Mouse (Mus musculus) limb, embryonic 11.5 days (tissue): ENCODE results near the gene Opn1sw. TPM values are rescaled to one million over a fixed set of nuclear protein-coding genes. Genes with fewer than 3 reads are reported as not detected.
"Not testable (repeated sequence)": the region's sequence is repeated elsewhere in the genome, so short reads cannot be mapped to it uniquely, and the experiment has no call there.

Source experiments
- ATAC-seq: fragments of 200-750 bp; cut with Nextera tagmentation; 2 replicates; pipeline ENCODE4 v1.8.0; 2017; ENCODE audit warnings: low read depth; ENCODE audit not compliant: insufficient number of reproducible peaks, low FRiP score, low TSS enrichment
- DNase-seq: peaks from one replicate; pipeline ENCODE4 v3.0.0-alpha.2; 2015; ENCODE audit warnings: low spot score
- H3K27ac ChIP-seq: fragments of 300-500 bp; sonication (generic); replicated peaks from 2 replicates; pipeline ENCODE4 v1.5.1; 2014; ENCODE audit warnings: low read depth, mild to moderate bottlenecking, low read length
- H3K27me3 ChIP-seq: fragments of 300-500 bp; sonication (generic); 2 replicates; pipeline ENCODE4 v1.6.1; 2014; ENCODE audit warnings: mild to moderate bottlenecking, low read length, mixed read lengths; ENCODE audit not compliant: control insufficient read depth, insufficient read depth
- H3K36me3 ChIP-seq: fragments of 300-500 bp; sonication (generic); 2 replicates; pipeline ENCODE4 v1.6.1; 2014; ENCODE audit warnings: mild to moderate bottlenecking, low read length, moderate library complexity, mixed read lengths; ENCODE audit not compliant: control insufficient read depth, insufficient read depth
- H3K4me1 ChIP-seq: fragments of 300-500 bp; sonication (generic); 2 replicates; pipeline ENCODE4 v1.6.1; 2014; ENCODE audit warnings: low read length, mixed read lengths; ENCODE audit not compliant: control insufficient read depth, insufficient read depth
- H3K4me2 ChIP-seq: fragments of 300-500 bp; sonication (generic); 2 replicates; pipeline ENCODE4 v1.6.1; 2014; ENCODE audit warnings: low read depth, mild to moderate bottlenecking, moderate library complexity; ENCODE audit not compliant: severe bottlenecking
- H3K4me3 ChIP-seq: fragments of 300-500 bp; sonication (generic); 2 replicates; pipeline ENCODE4 v1.5.1; 2014; ENCODE audit warnings: low read depth, low read length
- H3K9ac ChIP-seq: fragments of 300-500 bp; sonication (generic); 2 replicates; pipeline ENCODE4 v1.6.1; 2014; ENCODE audit warnings: mild to moderate bottlenecking, low read length
- H3K9me3 ChIP-seq: fragments of 300-500 bp; sonication (generic); 2 replicates; pipeline ENCODE4 v1.6.1; 2016; ENCODE audit warnings: low read length; ENCODE audit not compliant: control insufficient read depth
- WGBS: fragments of 180-500 bp; shearing (Covaris S2); extraction: QIAGEN DNeasy Blood & Tissue Kit; methylation state at CpG from one replicate; pipeline ENCODE4 v1.1.7; 2014; 5-methylcytosine and 5-hydroxymethylcytosine counted together
- polyA plus RNA-seq: library from polyadenylated mRNA; unstranded; fragments of >200 nt; fragmentation: Nextera tagmentation; extraction: Ambion mirVana; gene quantifications from 2 replicates; pipeline ENCODE4 v1.2.1, GENCODE M21; 2014

The Opn1sw gene
- polyA plus RNA-seq, 1 experiment from 2014 or later, result 0.24 TPM

DNA sequence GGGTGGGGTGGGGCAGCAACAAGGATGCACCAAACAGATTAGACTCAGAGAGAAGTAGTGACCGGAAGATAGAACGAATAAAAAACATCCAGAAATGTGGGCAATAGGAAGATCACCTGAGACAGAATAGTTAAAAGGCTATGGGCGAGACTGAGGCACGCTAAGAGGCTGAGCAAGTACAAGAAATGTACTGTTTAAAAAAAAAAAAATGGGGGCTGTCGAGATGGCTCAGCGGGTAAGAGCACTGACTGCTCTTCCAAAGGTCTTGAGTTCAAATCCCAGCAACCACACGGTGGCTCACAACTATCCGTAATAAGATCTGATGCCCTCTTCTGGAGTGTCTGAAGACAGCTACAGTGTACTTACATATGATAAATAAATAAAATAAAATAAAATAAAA lies 3.0 kb upstream of the Opn1sw start:
- ATAC-seq, H3K27ac ChIP-seq, H3K27me3 ChIP-seq, H3K9ac ChIP-seq, DNase-seq, H3K4me2 ChIP-seq, H3K36me3 ChIP-seq, H3K9me3 ChIP-seq, H3K4me3 ChIP-seq: not testable (repeated sequence)
- H3K4me1 ChIP-seq, result peaks cover 11% of the 10 kb centered on the region
- WGBS, result 73% methylated on average over 8 of the region's 8 CpGs

DNA sequence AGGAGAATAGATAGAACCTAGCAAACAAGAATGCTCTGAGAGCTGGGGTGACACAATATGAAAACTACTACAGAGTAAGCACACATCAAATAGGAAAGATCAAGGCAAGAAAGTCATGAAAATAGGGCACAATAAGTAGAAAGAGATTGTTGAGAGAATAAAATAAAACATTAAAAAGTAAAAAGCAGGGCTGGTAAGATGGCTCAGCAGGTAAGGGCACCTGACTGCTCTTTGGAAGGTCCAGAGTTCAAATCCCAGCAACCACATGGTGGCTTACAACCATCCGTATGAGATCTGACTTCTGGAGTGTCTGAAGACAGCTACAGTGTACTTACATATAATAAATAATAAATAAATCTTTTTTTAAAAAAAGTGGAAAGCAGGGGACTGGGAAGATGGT lies 2.2 kb upstream of the Opn1sw start:
- not testable (repeated sequence) for H3K9me3 ChIP-seq, ATAC-seq, H3K4me3 ChIP-seq, H3K27me3 ChIP-seq, H3K9ac ChIP-seq, H3K27ac ChIP-seq, DNase-seq, H3K36me3 ChIP-seq, H3K4me2 ChIP-seq
- 89% methylated on average over 1 of the region's 1 CpGs for WGBS
- H3K4me1 ChIP-seq, result peaks cover 14% of the 10 kb centered on the region

DNA sequence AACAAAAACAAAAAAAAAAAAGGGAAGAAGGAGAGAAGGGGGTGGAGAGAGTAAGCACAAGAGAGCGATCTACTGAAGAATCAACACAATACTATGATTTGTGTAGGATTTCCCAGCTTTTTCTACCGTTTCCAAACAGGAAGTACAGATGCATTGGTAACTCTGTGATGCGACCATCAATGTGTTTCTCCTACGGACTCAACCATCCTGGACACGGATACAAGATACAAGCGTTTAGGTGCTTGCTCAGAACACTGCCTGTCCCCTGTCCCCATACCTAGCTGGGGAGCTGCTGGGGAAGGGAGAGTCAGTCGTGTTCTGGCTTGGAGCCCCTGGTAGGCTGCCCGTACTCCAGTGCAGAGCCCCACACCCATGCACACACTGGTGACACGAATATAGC lies 1.2 kb upstream of the Opn1sw start:
- Histone ChIP-seq H3K4me2 (no peak overlapping the region), H3K36me3 (no peaks in the 10 kb centered on the region), H3K9ac (no peak overlapping the region), H3K4me3 (no peak overlapping the region), H3K27me3 (no peaks in the 10 kb centered on the region), H3K27ac (no peak overlapping the region), H3K9me3 (no peaks in the 10 kb centered on the region), H3K4me1 (peaks cover 14% of the 10 kb centered on the region)
- no peak for DNase-seq
- ATAC-seq, result no peak
- 57% methylated on average over 9 of the region's 9 CpGs for WGBS

DNA sequence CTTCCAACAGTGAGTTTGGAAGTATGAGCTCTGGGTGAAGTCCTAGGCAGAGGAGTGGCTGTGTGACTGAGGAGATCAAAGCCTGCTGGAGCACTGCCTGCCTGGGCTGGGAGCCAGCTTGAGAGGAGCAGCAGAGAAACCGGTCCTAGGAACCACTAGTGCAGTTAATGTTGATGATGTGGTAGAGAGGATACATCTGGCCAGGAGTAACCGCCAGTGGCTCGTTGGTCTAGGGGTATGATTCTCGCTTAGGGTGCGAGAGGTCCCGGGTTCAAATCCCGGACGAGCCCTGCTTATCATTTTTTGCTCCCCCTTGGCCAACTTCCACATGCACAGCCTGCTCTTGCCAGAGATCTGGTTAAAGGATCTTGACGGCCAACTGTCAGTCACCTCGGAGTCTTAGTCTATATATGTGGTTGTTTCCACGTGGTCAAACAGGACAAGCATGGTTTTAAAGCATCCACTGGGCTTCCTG lies 375 bp upstream of the Opn1sw start:
- Histone ChIP-seq H3K36me3 (no peaks in the 10 kb centered on the region), H3K27me3 (no peaks in the 10 kb centered on the region), H3K9ac (no peak overlapping the region), H3K27ac (no peak overlapping the region), H3K4me2 (peak overlapping the region; percentile 47), H3K4me1 (peaks cover 14% of the 10 kb centered on the region), H3K4me3 (peak overlapping the region; percentile 26), H3K9me3 (no peaks in the 10 kb centered on the region)
- DNase-seq, result peak; percentile 76
- ATAC-seq, result peak; percentile 48; the same call in 1 of the 2 replicates
- WGBS, result 12% methylated on average over 11 of the region's 11 CpGs

DNA sequence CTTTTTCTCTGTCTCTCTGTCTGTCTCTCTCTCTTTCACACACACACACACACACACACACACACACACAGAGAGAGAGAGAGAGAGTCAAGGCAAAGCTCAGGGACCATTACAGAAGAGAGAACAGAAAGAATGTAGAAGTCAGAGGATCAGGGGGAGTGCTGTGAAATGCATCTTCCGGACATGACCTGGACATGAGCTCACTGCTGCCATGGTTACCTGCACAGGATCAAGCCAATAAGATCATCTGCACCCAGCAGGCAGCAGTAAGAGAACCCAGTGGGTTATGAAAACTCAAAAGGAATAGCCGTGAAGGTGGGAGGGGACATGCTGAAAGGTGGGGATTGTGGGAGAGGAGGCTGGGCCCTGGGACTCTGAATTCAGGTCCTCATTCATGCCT lies 5.8 kb downstream of the Opn1sw start:
- Histone ChIP-seq H3K27ac (no peak overlapping the region), H3K4me1 (peaks cover 10% of the 10 kb centered on the region; the same call in 1 of the 2 replicates), H3K4me2 (no peak overlapping the region), H3K4me3 (no peak overlapping the region), H3K9ac (no peak overlapping the region), H3K36me3 (no peaks in the 10 kb centered on the region), H3K27me3 (no peaks in the 10 kb centered on the region), H3K9me3 (no peaks in the 10 kb centered on the region)
- no peak for DNase-seq
- ATAC-seq, result no peak
- WGBS, result 76% methylated on average over 2 of the region's 2 CpGs

DNA sequence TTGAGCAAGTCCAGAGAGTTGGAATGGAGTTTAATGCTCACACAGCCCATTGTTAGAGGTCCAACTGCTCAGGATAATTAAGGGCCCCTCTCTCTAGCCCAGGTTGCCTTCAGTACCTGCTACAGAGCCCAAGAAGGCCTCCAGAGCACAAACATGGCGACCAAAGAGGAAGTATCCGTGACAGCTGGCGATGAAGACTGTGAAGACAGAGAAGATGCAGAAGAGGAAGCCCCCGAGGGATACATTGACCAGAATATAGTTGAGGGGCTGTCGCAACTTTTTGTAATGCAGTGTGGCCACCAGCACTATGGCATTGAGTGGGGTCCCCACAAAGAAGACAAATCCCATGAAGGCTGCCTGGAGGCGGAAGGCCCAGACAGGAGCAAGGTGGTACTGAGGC lies 8.3 kb downstream of the Opn1sw start:
- Histone ChIP-seq H3K27me3 (no peaks in the 10 kb centered on the region), H3K36me3 (peaks cover 2% of the 10 kb centered on the region), H3K4me2 (no peak overlapping the region), H3K4me3 (no peak overlapping the region), H3K9ac (no peak overlapping the region), H3K4me1 (no peaks in the 10 kb centered on the region), H3K9me3 (no peaks in the 10 kb centered on the region), H3K27ac (no peak overlapping the region)
- 90% methylated on average over 6 of the region's 6 CpGs for WGBS
- DNase-seq (no peak), ATAC-seq (no peak)

DNA sequence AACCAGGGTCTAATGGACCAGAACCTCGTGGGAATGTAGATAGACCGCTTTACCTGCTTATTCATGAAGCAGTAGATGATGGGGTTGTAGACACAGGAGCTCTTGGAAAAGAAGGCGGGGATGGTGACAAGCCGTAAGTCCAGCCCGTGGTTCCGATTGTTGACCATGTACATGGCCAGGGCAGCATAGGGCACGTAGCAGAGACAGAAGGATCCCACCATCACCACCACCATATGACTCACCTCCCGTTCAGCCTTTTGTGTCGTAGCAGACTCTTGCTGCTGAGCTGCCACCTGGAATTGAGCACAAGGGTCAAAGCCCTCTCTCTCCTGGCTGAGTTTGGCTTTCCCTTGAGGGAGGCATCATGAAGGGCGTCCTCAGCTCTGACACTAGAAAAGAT lies 9.6 kb downstream of the Opn1sw start:
- Histone ChIP-seq H3K9me3 (no peaks in the 10 kb centered on the region), H3K27me3 (no peaks in the 10 kb centered on the region), H3K4me1 (no peaks in the 10 kb centered on the region), H3K9ac (no peak overlapping the region), H3K4me2 (no peak overlapping the region), H3K36me3 (peaks cover 5% of the 10 kb centered on the region), H3K4me3 (no peak overlapping the region), H3K27ac (no peak overlapping the region)
- ATAC-seq (no peak), DNase-seq (no peak)
- 96% methylated on average over 10 of the region's 10 CpGs for WGBS

DNA sequence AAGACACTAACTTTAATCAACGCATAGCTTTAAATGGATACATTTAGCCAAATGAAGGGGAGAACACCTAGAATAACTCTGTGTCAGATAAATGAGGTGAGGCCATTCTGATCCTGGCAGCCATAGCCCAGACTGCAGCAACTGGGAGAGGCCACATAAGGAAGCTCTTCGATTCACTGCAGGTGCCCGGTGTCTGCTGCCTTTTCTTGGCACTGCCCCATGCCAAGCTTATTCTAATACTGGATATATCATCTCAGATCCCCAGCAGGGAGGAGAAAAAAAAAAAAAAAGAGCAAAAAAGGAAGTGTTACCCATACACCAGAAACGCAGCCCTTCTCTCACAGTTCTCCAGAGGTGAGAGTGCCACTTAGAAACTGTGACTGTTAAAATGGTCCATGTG lies 10.9 kb downstream of the Opn1sw start:
- WGBS, result 94% methylated on average over 4 of the region's 4 CpGs
- Histone ChIP-seq H3K4me3 (no peak overlapping the region), H3K27me3 (no peaks in the 10 kb centered on the region), H3K4me2 (no peak overlapping the region), H3K9me3 (no peaks in the 10 kb centered on the region), H3K4me1 (no peaks in the 10 kb centered on the region), H3K9ac (no peak overlapping the region), H3K36me3 (peaks cover 8% of the 10 kb centered on the region), H3K27ac (no peak overlapping the region)
- DNase-seq (no peak), ATAC-seq (no peak)

DNA sequence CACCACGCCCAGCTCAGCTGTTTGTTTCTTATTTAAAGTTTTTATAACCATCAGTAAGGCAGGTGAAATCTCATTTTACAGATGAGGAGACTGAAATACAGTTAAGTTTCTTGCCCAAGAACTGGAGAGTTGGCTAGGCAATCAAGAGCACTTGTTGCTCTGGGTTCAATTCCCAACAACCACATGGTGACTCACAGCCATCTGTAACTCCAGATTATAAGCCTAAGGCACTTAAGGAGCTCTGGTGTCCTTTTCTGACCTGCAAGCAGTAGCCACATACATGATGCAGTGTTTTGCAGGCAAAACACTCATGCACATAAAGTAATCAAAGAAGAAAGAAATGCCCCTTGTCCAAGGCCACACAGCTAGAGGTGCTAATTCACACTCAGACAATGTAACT lies 23.0 kb downstream of the Opn1sw start:
- H3K27ac ChIP-seq, result no peak overlapping the region
- DNase-seq (no peak), ATAC-seq (no peak)
- H3K9ac ChIP-seq, result no peak overlapping the region
- no peaks in the 10 kb centered on the region for H3K4me1 ChIP-seq
- no peaks in the 10 kb centered on the region for H3K9me3 ChIP-seq
- H3K4me2 ChIP-seq, result no peak overlapping the region
- H3K4me3 ChIP-seq, result no peak overlapping the region
- peaks cover 14% of the 10 kb centered on the region; the same call in 1 of the 2 replicates for H3K36me3 ChIP-seq
- H3K27me3 ChIP-seq, result no peaks in the 10 kb centered on the region
- 96% methylated on average over 1 of the region's 1 CpGs for WGBS
